Mouse (Mus musculus) limb, embryonic 14.5 days (tissue): ENCODE results near the gene Abca12. TPM values are rescaled to one million over a fixed set of nuclear protein-coding genes. Genes with fewer than 3 reads are reported as not detected.

ENCODE experiments used
- ATAC-seq: fragments of 200-750 bp; cut with Nextera tagmentation; 2 replicates; pipeline ENCODE4 v1.8.0; 2017; ENCODE audit warnings: low read depth, moderate number of reproducible peaks, moderate TSS enrichment; ENCODE audit not compliant: low FRiP score
- DNase-seq: peaks from one replicate; pipeline ENCODE4 v3.0.0-alpha.2; 2015; ENCODE audit warnings: low spot score
- H3K27ac ChIP-seq: fragments of 300-500 bp; sonication (generic); replicated peaks from 2 replicates; pipeline ENCODE4 v1.5.1; 2014; ENCODE audit warnings: low read depth, mild to moderate bottlenecking, low read length, moderate library complexity, mixed read lengths
- H3K27me3 ChIP-seq: fragments of 300-500 bp; sonication (generic); 2 replicates; pipeline ENCODE4 v1.6.1; 2014; ENCODE audit warnings: low read length, mixed read lengths; ENCODE audit not compliant: control insufficient read depth, insufficient read depth
- H3K36me3 ChIP-seq: fragments of 300-500 bp; sonication (generic); 2 replicates; pipeline ENCODE4 v1.6.1; 2014; ENCODE audit warnings: mild to moderate bottlenecking, low read length, moderate library complexity, mixed read lengths; ENCODE audit not compliant: control insufficient read depth, insufficient read depth
- H3K4me1 ChIP-seq: fragments of 300-500 bp; sonication (generic); 2 replicates; pipeline ENCODE4 v1.6.1; 2014; ENCODE audit warnings: antibody characterized with exemption, low read length, mixed read lengths; ENCODE audit not compliant: control insufficient read depth, insufficient read depth
- H3K4me2 ChIP-seq: fragments of 300-500 bp; sonication (generic); replicated peaks from 2 replicates; pipeline ENCODE4 v1.6.1; 2014; ENCODE audit warnings: low read depth, mild to moderate bottlenecking, low read length, moderate library complexity; ENCODE audit not compliant: severe bottlenecking
- H3K4me3 ChIP-seq: fragments of 300-500 bp; sonication (generic); replicated peaks from 2 replicates; pipeline ENCODE4 v1.5.1; 2014; ENCODE audit warnings: low read length
- H3K9ac ChIP-seq: fragments of 300-500 bp; sonication (generic); 2 replicates; pipeline ENCODE4 v1.6.1; 2014; ENCODE audit warnings: mild to moderate bottlenecking, low read depth, low read length, moderate library complexity; ENCODE audit not compliant: severe bottlenecking
- H3K9me3 ChIP-seq: fragments of 300-500 bp; sonication (generic); 2 replicates; pipeline ENCODE4 v1.6.1; 2016; ENCODE audit warnings: low read length; ENCODE audit not compliant: control insufficient read depth
- POLR2A ChIP-seq: fragments of 200-500 bp; IDR thresholded peaks from 2 replicates; pipeline ENCODE4 v1.8.0; 2012; ENCODE audit warnings: inconsistent platforms, mild to moderate bottlenecking, moderate library complexity, borderline replicate concordance; ENCODE audit not compliant: insufficient read depth, insufficient read length; ENCODE audit errors: extremely low read depth
- WGBS: fragments of 180-500 bp; shearing (Covaris S2); extraction: QIAGEN DNeasy Blood & Tissue Kit; methylation state at CpG from one replicate; pipeline ENCODE4 v1.1.7; 2014; 5-methylcytosine and 5-hydroxymethylcytosine counted together
- polyA plus RNA-seq, 2 experiments: library from polyadenylated mRNA; depleted of rRNA in 1 of 2; stranded (reverse) in 1 of 2; unstranded in 1 of 2; fragments of >200 nt; fragmentation: Nextera tagmentation in 1 of 2; extraction: Ambion mirVana in 1 of 2; gene quantifications; 2 replicates each; pipeline versions ENCODE4 v1.2.1 to v1.2.3; 2012 to 2014

The Abca12 gene
- polyA plus RNA-seq, 2 experiments = 1.9 to 3.7 TPM

GRCm38 (mm10) chr1:71394177-71394576, 20.5 kb downstream of the Abca12 start:
- DNase-seq (no peak), ATAC-seq (no peak)
- Histone ChIP-seq H3K4me3 (no peak overlapping the region), H3K4me2 (no peak overlapping the region), H3K27me3 (no peaks in the 10 kb centered on the region), H3K4me1 (no peaks in the 10 kb centered on the region), H3K9me3 (no peaks in the 10 kb centered on the region), H3K27ac (no peak overlapping the region), H3K36me3 (no peaks in the 10 kb centered on the region), H3K9ac (no peak overlapping the region)
- WGBS = 73% methylated on average over 2 of the region's 2 CpGs
- no peak for TF ChIP-seq POLR2A

- no peak overlapping the region for H3K27ac ChIP-seq
These were observed 21.2 kb downstream of the Abca12 start for GRCm38 (mm10) chr1:71393489-71393888.

GRCm38 (mm10) chr1:71392463-71392862, 22.2 kb downstream of the Abca12 start:
- Histone ChIP-seq H3K4me2 (no peak overlapping the region), H3K4me1 (no peaks in the 10 kb centered on the region), H3K4me3 (no peak overlapping the region), H3K9me3 (no peaks in the 10 kb centered on the region), H3K27ac (no peak overlapping the region), H3K9ac (no peak overlapping the region), H3K27me3 (no peaks in the 10 kb centered on the region), H3K36me3 (no peaks in the 10 kb centered on the region)
- no peak for TF ChIP-seq POLR2A
- ATAC-seq (no peak), DNase-seq (no peak)
- WGBS = 84% methylated on average over 2 of the region's 2 CpGs

More at GRCm38 (mm10) chr1:71393489-71393888, 21.2 kb downstream of the Abca12 start:
- ATAC-seq = no peak
- Histone ChIP-seq H3K36me3 (no peaks in the 10 kb centered on the region), H3K9me3 (no peaks in the 10 kb centered on the region), H3K4me2 (no peak overlapping the region), H3K27me3 (no peaks in the 10 kb centered on the region), H3K4me3 (no peak overlapping the region), H3K4me1 (no peaks in the 10 kb centered on the region), H3K9ac (no peak overlapping the region)
- WGBS = 92% methylated on average over 8 of the region's 8 CpGs
- no peak for TF ChIP-seq POLR2A
- DNase-seq = no peak

- no peak for ATAC-seq
- H3K9me3 ChIP-seq = no peaks in the 10 kb centered on the region
- no peaks in the 10 kb centered on the region for H3K4me1 ChIP-seq
- H3K9ac ChIP-seq = no peak overlapping the region
- no peak for TF ChIP-seq POLR2A
- H3K27ac ChIP-seq = no peak overlapping the region
- WGBS = 93% methylated on average over 8 of the region's 8 CpGs
- H3K27me3 ChIP-seq = no peaks in the 10 kb centered on the region
- no peak for DNase-seq
- H3K36me3 ChIP-seq = no peaks in the 10 kb centered on the region
- no peak overlapping the region for H3K4me3 ChIP-seq
- H3K4me2 ChIP-seq = no peak overlapping the region
These were observed 28.1 kb downstream of the Abca12 start for GRCm38 (mm10) chr1:71386593-71386992.

- no peaks in the 10 kb centered on the region for H3K27me3 ChIP-seq
- no peak overlapping the region for H3K4me2 ChIP-seq
- TF ChIP-seq POLR2A = no peak
- no peaks in the 10 kb centered on the region for H3K4me1 ChIP-seq
- H3K9me3 ChIP-seq = no peaks in the 10 kb centered on the region
- no peak for DNase-seq
- H3K27ac ChIP-seq = no peak overlapping the region
- H3K36me3 ChIP-seq = no peaks in the 10 kb centered on the region
- no peak overlapping the region for H3K4me3 ChIP-seq
- no peak for ATAC-seq
- H3K9ac ChIP-seq = no peak overlapping the region
- 71% methylated on average over 1 of the region's 1 CpGs for whole genome bisulfite sequencing
These were observed 30.6 kb downstream of the Abca12 start for GRCm38 (mm10) chr1:71384098-71384497.

GRCm38 (mm10) chr1:71373090-71373489, 41.6 kb downstream of the Abca12 start:
- Histone ChIP-seq H3K9ac (no peak overlapping the region), H3K4me2 (no peak overlapping the region), H3K27me3 (no peaks in the 10 kb centered on the region), H3K9me3 (no peaks in the 10 kb centered on the region), H3K36me3 (no peaks in the 10 kb centered on the region), H3K4me1 (no peaks in the 10 kb centered on the region), H3K4me3 (no peak overlapping the region), H3K27ac (no peak overlapping the region)
- no peak for ATAC-seq
- WGBS = 80% methylated on average over 5 of the region's 5 CpGs
- no peak for TF ChIP-seq POLR2A
- no peak for DNase-seq
